Mouse (Mus musculus): ENCODE measurements at regions not wholly inside any gene's neighbourhood (a gene's known extent, or its start where the extent isn't known, plus 50 kb on each side); places are given as distances from the start of the nearest gene placed in this dataset.

DNA sequence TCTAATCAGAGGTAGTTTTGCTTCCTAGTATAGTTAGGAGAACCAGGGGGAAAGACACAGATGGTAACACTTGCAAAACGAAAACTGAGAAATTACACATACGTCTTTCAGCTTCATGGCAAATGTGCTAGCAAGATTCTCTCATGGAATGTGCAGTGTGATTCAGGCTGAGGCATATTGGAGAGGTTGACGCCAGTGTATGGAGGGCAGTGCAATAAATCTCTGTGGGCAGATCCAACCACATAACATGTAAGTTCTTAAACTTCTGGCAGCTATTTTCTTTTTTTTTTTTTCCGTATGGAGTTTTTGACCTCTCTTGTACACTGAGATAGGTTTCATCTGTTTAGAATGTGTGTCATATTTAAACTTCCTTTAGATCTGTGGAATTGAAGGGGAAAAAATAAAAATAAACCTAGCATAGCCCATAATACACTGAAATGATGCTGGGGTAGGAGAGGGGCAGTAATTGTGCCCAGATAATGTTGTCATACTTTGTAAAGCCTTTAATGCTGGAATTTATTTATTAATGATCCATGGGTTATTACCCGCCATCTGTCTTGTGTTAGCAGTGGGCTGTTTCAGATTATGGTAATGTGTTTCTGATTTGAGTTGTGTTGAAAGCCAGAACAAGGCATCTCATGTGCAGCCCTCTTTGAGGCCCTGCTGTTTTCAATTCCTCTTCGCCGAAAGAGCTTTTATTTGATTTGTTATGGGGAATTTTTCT is 596.3 kb upstream of the Megf9 start:
- WGBS = 30% methylated on average over 7 of the region's 7 CpGs
- Histone ChIP-seq H3K9ac (no peak overlapping the region), H3K4me1 (no peaks in the 10 kb centered on the region), H3K9me3 (no peaks in the 10 kb centered on the region), H3K27me3 (replicated peaks) (no peaks in the 10 kb centered on the region), H3K4me2 (no peak overlapping the region), H3K4me3 (no peak overlapping the region), H3K27ac (no peak overlapping the region), H3K36me3 (replicated peaks) (no peaks in the 10 kb centered on the region)
- ATAC-seq (replicated peaks) = peak; percentile 85

DNA sequence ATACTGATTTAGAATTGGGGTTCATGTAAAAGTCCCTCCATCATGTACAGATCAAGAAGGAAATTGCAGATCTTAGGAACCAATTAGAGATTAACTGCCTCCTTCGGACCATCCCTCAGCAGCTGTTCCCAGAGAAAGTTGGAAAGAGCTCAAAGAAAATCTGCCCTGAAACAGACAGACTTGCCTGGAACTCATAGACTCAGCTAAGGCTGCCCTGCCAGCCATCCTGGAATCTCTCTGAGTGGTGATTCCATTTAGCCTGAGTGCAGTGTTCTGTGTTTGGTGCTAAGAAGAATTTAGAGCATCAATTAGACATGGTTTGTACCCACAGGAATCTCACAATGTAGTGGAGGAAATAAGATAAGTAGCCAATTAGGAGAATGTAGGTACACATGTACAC is 594.5 kb upstream of the Megf9 start:
- no peaks in the 10 kb centered on the region for H3K9me3 ChIP-seq
- no peak overlapping the region for H3K4me3 ChIP-seq
- H3K36me3 ChIP-seq (replicated peaks) = no peaks in the 10 kb centered on the region
- H3K27me3 ChIP-seq (replicated peaks) = no peaks in the 10 kb centered on the region
- no peak overlapping the region for H3K27ac ChIP-seq
- 0 out of 2 replicates have a peak, but pooled peaks have one; percentile 27 for ATAC-seq (replicated peaks)
- H3K4me1 ChIP-seq = no peaks in the 10 kb centered on the region
- 43% methylated on average over 1 of the region's 1 CpGs for WGBS
- no peak overlapping the region for H3K9ac ChIP-seq
- no peak overlapping the region for H3K4me2 ChIP-seq

Data from midbrain, embryonic 15.5 days (tissue).